Mouse (Mus musculus): ENCODE measurements at regions not wholly inside any gene's neighbourhood (a gene's known extent, or its start where the extent isn't known, plus 50 kb on each side); places are given as distances from the start of the nearest gene placed in this dataset.

DNA sequence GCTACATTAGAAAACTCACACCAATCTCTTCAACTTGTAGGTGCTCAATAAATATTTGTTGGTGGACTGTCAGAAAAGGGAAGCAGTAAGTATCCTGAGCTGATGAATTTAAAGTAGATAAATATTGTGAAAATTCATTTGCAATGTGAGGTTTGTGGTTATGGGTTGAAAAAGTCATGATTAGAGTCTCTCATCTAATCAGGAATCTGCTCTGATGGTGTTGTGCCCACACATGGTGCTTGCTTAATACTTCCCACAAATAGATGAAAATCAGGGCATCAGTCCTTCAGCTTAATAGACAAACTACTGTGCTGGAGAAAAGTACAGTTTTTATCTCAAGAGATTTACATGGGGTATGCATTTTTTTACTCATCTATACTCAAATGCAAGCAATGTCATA lies 59.9 kb downstream of the S1pr1 start:
- ChIA-PET POLR2A (no interaction called here), CTCF (no interaction called here)

DNA sequence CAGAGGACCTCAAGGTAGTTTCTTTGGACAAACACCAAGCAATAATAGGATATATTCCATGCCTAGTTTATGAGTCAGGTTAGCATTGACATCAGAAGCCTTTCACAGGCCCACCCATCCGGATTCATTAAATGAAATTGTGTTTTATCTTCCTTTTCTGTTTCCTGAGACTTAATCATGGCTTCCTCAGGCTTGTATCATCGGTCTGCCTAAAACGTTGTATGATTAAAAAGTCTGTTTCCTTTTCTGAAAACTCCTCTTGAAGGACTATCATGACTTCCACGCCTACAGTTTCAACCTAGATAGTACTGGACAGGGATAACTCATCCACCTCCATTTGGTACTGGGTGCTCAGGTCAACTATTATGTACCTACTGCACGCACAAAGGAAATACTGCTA lies 62.6 kb downstream of the S1pr1 start:
- ChIA-PET POLR2A (no interaction called here), CTCF (no interaction called here)

DNA sequence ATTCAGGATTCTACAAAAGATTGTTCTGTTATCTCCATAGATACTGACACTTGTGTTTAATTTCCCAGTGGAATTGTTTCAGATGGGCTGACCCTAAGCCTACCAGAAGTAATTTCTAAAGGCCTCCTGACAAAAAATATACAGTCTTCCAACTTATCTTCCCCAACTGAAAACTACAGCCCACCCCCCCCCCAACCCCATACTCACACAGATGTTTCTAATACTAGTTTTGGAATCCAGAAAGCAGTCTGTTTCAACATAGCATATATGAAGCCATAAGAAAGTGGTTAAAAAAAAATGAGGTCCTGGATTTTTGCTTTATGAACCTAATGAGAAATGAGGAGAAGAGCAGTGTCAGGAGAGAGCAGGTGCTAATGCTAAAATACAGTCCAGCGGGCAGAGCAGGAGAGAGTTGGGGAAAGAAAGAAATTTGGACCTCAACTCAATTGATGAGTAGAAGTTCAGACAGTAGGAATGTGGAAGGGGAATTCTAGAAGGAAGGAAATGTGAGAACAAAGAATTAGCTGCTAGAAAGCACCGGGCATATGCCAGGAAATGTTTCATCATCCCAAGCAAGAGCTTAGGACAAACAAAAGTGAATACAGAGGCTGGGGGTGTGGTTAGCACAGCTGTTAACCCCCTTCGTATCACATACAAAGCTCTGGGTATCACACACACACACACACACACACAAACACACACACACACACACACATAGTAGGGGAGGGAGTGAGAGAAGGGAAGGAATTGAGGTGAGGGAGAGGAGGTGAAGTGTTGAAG lies 65.3 kb downstream of the S1pr1 start:
- ChIA-PET POLR2A (no interaction called here), CTCF (interaction anchor here in 2 of 4 experiments (0.6 to 1.3 kb wide), 2 partner anchors 12 to 288 kb away, joined by 3 to 4 read pairs; no protein-coding TSS in a partner anchor)

DNA sequence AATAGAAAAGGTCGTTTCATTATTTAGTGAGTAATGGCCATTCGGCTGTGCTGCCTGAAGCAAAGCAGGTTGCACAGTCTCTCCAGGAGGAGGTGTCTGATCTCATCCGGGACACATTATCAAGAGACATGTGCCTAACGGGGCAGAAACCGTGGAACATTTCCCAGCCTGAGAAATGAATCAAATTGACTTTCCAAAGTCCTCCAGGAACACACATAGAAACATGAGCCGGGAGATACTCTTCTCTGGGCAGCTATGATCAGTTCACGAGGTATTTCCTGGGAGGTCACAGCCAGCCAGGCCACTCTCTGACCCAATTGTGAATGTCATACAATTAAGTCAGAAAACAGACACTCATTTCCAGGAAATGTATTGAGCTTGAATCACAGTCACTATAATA lies 67.9 kb downstream of the S1pr1 start:
- ChIA-PET POLR2A (no interaction called here), CTCF (no interaction called here)

DNA sequence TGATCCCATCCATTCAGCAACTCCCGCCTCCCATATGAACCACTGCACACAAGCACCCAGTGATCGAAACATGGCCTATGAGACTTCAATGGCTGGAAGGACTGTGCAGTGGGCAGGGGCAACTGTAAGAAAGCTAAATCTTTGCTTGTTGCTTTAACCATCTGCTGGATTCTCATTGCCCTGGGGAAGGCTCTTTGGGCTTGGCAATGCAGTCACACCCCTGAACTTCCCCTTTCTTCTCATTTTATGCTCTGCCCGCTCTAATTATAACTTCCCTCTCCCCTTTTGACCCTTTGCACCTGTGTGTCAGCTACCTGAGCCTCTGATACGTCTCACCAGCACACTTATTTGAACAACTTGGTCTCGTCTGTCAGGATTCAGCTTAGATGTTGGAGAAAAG lies 70.6 kb downstream of the S1pr1 start:
- ChIA-PET CTCF (interaction anchor here in 1 of 4 experiments (0.6 kb wide), 1 partner anchor 341 kb away, joined by 3 read pairs; no protein-coding TSS in a partner anchor), POLR2A (no interaction called here)

DNA sequence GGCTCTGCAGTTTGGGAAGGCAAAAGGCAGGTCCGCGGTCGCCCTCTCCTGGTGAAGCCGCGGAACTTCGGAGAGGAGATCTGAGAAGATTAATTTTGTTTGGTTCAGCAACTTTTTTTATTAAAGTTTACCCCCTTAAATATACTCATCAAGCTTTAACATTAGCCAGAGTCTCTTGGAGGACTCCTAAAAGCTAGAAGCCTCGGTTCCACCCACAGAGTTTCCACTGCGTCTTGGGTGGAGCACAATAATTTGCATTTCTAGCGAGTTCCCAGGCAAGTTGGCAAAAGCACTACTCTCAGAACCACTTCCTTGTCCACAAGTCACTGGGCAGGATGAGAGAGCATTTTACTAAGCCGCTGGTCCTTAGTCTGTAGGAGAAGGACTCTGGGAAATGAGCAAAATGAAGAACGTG lies 72.0 kb downstream of the S1pr1 start:
- ChIA-PET CTCF (interaction anchor here in 2 of 4 experiments (0.5 to 0.9 kb wide), 2 partner anchors 70 to 1611 kb away, joined by 3 read pairs; no protein-coding TSS in a partner anchor), POLR2A (interaction anchor here in 2 of 4 experiments (0.6 to 0.7 kb wide), 2 partner anchors 295 to 384 kb away, joined by 4 to 5 read pairs; no protein-coding TSS in a partner anchor)

DNA sequence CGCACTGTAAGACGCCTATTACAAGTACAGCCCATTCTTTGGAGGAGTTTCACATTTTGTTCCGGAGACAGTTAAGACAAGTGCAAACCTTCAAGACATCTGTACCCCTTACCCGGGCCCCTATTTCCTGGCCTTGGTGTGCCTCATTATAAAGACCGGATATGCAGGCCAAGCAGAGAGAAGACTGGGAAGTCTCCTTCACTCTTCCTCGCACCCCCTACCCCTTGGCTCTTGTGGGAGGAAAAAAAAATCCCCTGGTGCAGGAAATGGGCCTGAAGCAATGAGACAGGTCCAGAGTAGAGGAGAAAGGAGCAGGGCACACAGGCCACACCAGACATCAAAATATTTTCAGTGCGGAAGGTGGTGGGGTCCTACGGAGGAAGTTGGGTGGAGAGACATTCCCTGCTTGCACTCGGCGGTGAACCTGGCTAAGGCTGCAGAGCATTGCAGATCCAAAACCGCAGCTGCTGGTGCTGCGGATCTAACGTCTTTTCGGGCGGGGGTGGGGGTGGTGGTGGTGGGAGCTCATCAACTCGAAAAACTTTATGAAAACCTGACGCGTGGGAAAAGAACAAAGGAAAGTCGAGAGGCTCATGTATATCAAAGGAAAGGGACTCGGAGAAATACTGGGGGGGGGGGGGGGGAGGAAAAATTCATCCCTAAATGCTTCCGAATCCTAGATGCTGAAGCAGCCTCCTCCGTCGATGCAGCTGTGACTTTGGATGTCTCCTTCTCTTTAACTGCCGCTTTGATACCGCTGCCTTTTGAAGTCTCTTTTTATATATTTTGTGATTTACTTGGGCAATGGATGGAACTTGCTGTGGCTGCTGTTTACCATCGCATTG lies 72.6 kb downstream of the S1pr1 start:
- CTCF ChIA-PET: interaction anchor here in 3 of 4 experiments (0.5 to 0.9 kb wide), 5 partner anchors 9 to 1904 kb away, joined by 3 to 7 read pairs (median 3); no protein-coding TSS in a partner anchor
- POLR2A ChIA-PET: interaction anchor here in 3 of 4 experiments (0.6 to 0.7 kb wide), 3 partner anchors 246 to 383 kb away, joined by 3 to 5 read pairs (median 4); partner anchors contain the start of gene Dph5 (in 1 of the 3)

DNA sequence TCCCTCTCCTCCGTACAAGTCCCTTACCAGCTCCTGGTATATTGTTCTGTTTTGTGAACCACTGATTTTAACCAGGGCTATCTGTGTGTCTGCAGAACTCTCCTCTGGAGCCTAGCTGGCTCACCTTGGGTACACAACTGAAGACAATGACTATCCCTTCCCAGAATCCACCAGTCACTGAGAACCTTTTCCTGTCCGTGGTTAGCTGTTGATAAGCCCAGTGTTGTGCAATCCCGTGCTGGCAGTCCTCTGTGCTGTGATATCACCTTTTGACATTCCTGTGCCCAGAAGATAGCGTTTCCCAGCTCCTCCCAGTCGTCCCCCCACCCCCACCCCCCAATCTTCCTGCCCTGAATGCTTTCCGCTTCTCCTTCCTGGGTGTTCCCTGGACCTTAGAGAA lies 73.5 kb downstream of the S1pr1 start:
- POLR2A ChIA-PET: interaction anchor here in 2 of 4 experiments (0.6 to 0.7 kb wide), 2 partner anchors 68 to 246 kb away, joined by 3 read pairs; partner anchors contain the start of gene Dph5 (in 1 of the 2)

DNA sequence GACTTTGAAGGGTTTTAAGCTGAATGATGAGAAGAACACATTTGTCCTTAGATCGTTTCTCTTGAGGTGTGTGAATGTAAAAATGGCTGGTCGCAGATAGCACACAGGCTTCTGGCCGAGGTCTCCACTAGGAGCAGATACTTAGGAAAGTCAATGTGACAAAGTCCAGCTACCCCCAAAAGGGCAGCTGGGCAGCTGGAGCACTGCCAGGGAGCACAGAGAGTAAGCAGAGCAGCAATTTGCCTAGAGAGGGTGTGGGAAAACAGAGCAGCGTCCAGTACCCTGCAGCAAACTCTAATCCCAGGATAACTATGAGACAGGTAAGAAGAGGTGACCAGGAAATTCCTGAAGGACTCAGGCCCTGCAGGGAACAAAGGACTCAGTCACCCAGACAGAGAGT lies 79.4 kb downstream of the S1pr1 start:
- ChIA-PET POLR2A (no interaction called here), CTCF (no interaction called here)

More for the DNA sequence above, 73.5 kb downstream of the S1pr1 start:
- CTCF ChIA-PET: interaction anchor here in 1 of 4 experiments (0.7 to 1.1 kb wide), 3 partner anchors 295 to 656 kb away, joined by 3 to 5 read pairs (median 4); no protein-coding TSS in a partner anchor

DNA sequence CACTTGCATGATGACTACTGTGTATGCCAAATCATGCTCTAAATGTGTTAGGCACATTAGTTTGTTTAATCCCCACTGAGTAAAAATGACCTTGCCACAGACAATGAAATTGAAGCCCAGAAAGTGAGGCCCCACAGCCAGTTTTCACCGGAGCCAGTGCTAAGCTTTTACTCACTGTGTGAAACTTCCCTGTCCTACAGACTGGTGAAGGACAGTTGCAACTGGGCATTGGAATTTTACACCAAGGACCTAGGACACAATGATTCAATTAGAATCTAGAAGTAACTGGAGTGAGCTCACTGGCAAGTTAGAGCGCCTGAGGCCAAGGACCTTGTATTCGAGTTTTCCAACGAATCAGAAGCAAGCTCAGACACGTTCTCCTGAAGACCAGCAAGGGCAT lies 79.8 kb downstream of the S1pr1 start:
- CTCF ChIA-PET: interaction anchor here in 1 of 4 experiments (0.5 kb wide), 1 partner anchor 971 kb away, joined by 4 read pairs; no protein-coding TSS in a partner anchor
- POLR2A ChIA-PET: no interaction called here

DNA sequence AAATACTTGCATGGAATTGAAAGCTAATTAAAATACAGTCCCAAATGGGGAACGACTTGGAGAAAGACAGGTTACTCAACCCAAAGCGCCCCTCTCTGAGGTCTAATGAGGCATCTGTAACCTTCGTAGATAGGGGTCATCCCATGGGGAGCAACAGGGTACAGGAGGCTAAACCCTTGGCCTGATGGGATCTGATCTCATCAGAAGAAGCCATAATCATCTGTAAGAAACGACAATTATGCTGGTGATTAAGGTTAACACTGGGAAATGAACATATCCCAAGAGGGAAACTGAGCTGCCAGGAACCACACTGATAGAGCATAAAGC lies 82.5 kb downstream of the S1pr1 start:
- ChIA-PET POLR2A (no interaction called here), CTCF (no interaction called here)

DNA sequence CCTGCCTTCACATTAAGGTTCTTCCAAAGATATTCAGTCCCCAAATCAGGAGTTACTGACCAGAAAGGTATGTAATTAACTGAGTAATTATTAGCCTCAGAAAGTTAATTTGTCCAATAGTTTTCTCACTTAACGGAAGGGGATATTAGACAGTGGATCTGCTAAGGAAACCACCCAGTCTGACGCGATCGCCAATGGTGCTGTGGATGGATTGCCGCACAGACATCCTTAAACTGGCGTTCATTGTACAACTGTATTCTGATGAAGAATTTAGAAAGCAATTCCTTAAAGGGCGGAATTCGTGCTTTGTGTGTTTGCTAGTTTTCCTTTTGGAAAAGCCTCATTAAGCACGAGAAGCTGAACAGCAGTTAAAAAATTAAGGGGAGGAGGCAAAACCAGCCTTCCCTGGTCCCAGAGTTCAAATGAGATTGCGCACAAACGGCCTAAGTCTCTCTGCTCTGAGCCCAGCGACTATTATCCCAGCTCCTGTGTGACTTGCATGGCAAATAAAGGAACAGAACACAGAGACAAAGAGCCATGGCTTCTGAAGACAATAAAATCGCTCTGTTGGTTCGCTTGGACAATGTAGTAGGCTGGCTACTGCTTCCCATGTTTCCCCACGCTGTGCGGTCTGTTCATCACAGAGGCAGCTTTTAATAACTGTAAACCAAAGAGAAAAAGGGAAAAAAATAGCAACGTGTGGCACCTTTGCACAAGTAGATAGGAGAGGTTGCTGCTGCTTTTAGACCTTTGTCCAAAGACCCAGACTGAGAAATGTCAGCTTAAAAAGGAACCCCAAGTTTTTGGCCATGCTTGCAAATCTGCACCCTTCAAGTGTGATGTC lies 83.1 kb downstream of the S1pr1 start:
- POLR2A ChIA-PET: no interaction called here
- CTCF ChIA-PET: no interaction called here

DNA sequence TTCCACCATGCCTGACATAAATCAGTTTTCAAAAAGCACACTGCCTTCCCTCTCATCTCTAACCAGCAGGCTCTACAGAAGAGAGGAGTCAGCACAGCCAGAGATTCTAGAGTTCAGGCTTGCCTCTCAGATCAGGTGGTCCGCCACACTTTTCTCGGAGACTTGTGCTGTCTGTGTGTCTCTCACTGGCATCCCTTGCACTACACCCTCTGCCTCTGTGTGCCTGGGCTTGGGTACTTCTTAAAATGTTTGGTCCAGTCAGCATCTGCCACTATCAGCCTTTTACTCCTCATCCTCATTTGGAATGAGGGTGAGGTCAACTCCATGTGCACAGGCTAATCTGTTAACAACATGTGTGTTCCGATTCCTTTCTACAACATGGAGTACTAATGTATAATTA lies 92.0 kb downstream of the S1pr1 start:
- CTCF ChIA-PET: no interaction called here
- POLR2A ChIA-PET: no interaction called here

DNA sequence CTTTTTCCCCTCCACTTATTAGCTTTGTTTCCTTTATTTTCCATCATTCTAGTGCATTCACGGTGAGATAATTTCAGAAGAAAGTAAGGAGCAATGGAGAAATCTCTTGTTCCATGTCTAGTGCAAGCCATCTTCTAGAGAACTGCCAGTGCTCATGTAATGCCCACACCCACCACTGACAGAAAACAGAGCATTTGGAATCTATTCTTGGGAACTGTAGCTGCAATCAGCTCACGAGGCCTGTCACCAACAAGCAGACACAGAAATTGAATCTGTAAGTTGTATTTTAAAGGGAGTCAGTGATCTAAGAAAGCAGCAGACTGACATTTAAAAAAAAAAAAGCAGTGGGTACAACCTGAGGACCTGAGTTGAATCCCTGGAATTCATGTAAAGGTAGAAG lies 92.6 kb downstream of the S1pr1 start:
- CTCF ChIA-PET: interaction anchor here in 1 of 4 experiments (0.6 kb wide), 1 partner anchor 673 kb away, joined by 3 read pairs; no protein-coding TSS in a partner anchor
- POLR2A ChIA-PET: interaction anchor here in 2 of 4 experiments (0.7 kb wide), 2 partner anchors 18 to 361 kb away, joined by 3 read pairs; no protein-coding TSS in a partner anchor

DNA sequence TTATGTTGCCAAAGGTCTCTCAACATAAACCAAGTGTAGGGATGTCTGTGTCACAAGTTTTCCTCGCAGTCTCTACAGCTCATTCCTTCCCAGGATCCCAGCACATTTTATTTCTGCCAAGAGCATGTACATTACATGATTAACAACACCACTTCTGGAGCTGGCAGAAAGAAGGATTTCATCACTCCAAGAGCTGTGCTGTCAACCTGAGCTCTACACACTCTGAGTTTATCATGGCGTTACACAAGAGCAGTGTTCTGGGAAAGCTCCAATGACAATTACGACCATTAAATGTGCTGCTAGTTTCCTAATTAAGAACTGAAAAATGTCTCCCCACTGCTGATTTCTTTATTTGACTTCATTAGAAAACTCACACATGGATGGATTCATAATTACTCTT lies 94.9 kb downstream of the S1pr1 start:
- POLR2A ChIA-PET: no interaction called here
- CTCF ChIA-PET: no interaction called here

DNA sequence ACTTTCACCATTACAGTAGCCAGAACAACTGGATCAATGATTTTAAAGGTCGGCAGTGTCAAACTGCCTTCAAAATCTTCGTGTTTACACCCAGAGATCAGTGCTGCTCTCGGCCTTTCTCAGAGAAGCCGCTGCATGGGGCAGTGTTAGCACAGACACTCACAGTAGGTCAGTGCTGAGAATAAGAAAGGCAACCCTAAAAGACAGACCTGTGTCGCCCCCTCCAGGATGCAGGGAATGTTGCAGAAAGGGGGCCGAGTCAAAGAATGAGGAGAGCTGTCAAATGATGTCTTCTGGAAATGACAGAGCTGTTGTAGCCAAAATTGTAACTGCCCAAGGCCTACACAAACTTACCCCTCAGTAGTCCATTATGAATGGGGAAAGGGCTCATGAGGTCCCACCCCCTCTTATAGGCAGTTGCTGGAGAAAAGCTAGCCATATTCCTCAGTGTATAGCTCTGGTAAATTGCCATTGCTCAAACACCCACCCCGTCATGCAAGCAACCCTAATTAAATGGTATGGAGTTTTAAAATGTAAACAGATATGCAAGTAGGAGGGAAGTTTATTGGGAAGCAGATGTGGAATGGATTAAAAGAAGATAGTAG lies 98.8 kb downstream of the S1pr1 start:
- ChIA-PET POLR2A (no interaction called here), CTCF (interaction anchor here in 3 of 4 experiments (0.6 to 1.1 kb wide), 7 partner anchors 10 to 87 kb away, joined by 3 to 6 read pairs (median 3); no protein-coding TSS in a partner anchor)

DNA sequence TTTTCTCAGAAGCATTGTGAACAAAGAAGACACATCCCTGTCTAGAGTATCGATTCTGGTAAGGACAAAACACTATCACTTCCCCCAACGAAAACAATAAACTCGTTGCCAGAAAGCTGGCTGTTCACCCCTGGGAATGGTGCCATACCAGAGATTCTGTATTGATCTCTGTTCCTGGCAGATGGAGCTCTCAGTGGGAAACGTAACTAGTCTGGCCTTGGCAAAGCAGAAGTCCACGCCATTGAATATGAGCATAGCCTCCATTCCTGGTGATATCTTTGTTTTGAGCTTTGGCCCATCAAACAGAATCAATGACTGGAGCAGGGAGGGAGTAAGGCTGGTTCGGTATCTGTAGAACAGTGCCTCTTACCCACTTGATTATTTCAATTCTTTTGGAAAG lies 102.0 kb downstream of the S1pr1 start:
- POLR2A ChIA-PET: no interaction called here

DNA sequence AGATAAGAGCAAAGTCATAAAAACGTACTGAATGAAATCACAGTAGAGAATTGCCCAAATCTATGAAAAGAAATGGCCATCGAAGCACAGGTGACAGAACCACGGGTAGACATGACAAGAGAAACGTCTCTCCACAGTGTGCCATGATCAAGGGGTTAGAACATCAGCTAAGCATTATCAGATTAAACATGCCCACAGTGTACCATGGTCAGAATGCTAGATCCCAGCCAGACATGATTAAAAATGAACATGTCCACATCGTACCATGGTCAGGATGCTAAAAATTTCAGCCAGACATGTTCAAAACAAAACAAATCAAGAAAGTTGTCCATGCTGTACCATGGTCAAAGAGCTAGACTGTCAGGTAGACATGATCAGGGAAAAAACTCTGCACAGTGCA lies 106.8 kb downstream of the S1pr1 start:
- CTCF ChIA-PET: interaction anchor here in 1 of 4 experiments (0.5 kb wide), 1 partner anchor 34 kb away, joined by 4 read pairs; no protein-coding TSS in a partner anchor
- POLR2A ChIA-PET: no interaction called here

More for the DNA sequence above, 102.0 kb downstream of the S1pr1 start:
- CTCF ChIA-PET: no interaction called here
